Mouse (Mus musculus) NIH3T3 (cell line): ENCODE data around the gene B3gnt3.
A peak's percentile ranks its signal among the peaks of the same experiment; 100 is the strongest.
"Not testable (repeated sequence)": the region's sequence is repeated elsewhere in the genome, so short reads cannot be mapped to it uniquely, and the experiment has no call there.

Experiments used
- DNase-seq: peaks from one replicate; pipeline ENCODE4 v3.0.0-alpha.2; 2012; ENCODE audit warnings: low read depth

The B3gnt3 gene

GRCm38 (mm10) chr8:71701414-71702086 is at the start of gene B3gnt3:
B3gnt3 (minus strand) TSS chr8:71701789.
- DNase-seq: no peak

- DNase-seq: not testable (repeated sequence)
These were observed 47.9 kb upstream of the B3gnt3 start for GRCm38 (mm10) chr8:71749321-71750075.

- not testable (repeated sequence) for DNase-seq
These were observed 45.5 kb upstream of the B3gnt3 start for GRCm38 (mm10) chr8:71747082-71747481.

- no peak for DNase-seq
These were observed 43.7 kb upstream of the B3gnt3 start for GRCm38 (mm10) chr8:71745322-71745721.

GRCm38 (mm10) chr8:71742783-71743182 is 41.2 kb upstream of the B3gnt3 start:
- DNase-seq: no peak

- peak; percentile 19 for DNase-seq
These were observed 40.1 kb upstream of the B3gnt3 start for GRCm38 (mm10) chr8:71741687-71742114.

- no peak for DNase-seq
These were observed 39.6 kb upstream of the B3gnt3 start for GRCm38 (mm10) chr8:71741226-71741625.

GRCm38 (mm10) chr8:71738316-71738715 is 36.7 kb upstream of the B3gnt3 start:
- DNase-seq: not testable (repeated sequence)

GRCm38 (mm10) chr8:71731652-71732230 is 30.2 kb upstream of the B3gnt3 start:
- DNase-seq: peak; percentile 49

GRCm38 (mm10) chr8:71728826-71729620 is 27.4 kb upstream of the B3gnt3 start:
- no peak for DNase-seq

- DNase-seq: no peak
These were observed 26.7 kb upstream of the B3gnt3 start for GRCm38 (mm10) chr8:71728240-71728785.

- no peak for DNase-seq
These were observed 23.7 kb upstream of the B3gnt3 start, which contains the start of gene Fcho1 for GRCm38 (mm10) chr8:71725122-71725924. Fcho1 (minus strand) TSS chr8:71725716.

GRCm38 (mm10) chr8:71724389-71724788 is 22.8 kb upstream of the B3gnt3 start:
- DNase-seq: no peak

- DNase-seq: no peak
These were observed 21.5 kb upstream of the B3gnt3 start for GRCm38 (mm10) chr8:71723047-71723551.

GRCm38 (mm10) chr8:71719928-71720457 is 18.4 kb upstream of the B3gnt3 start:
- no peak for DNase-seq

- no peak for DNase-seq
These were observed 17.6 kb upstream of the B3gnt3 start for GRCm38 (mm10) chr8:71719218-71719617.

GRCm38 (mm10) chr8:71718252-71718651 is 16.7 kb upstream of the B3gnt3 start:
- no peak for DNase-seq

- no peak for DNase-seq
These were observed 15.5 kb upstream of the B3gnt3 start for GRCm38 (mm10) chr8:71717096-71717495.

- DNase-seq: no peak
These were observed 15.0 kb upstream of the B3gnt3 start for GRCm38 (mm10) chr8:71716561-71717053.

GRCm38 (mm10) chr8:71715531-71715930 is 13.9 kb upstream of the B3gnt3 start:
- no peak for DNase-seq
